Mouse (Mus musculus): Measurements from ENCODE around the gene Atxn7l1.

Gene Atxn7l1

GRCm38 (mm10) chr12:33184137-33184536 is 36.6 kb downstream of the Atxn7l1 start:
- DNase-seq = no peak

- no peak for DNase-seq
Measured at GRCm38 (mm10) chr12:33185046-33185445, 37.6 kb downstream of the Atxn7l1 start.

- peak; percentile 56 to 59 for DNase-seq
Measured at GRCm38 (mm10) chr12:33186331-33186730, 38.8 kb downstream of the Atxn7l1 start.

- DNase-seq = no peak
Measured at GRCm38 (mm10) chr12:33190133-33190532, 42.6 kb downstream of the Atxn7l1 start.

- no peak for DNase-seq
Measured at GRCm38 (mm10) chr12:33190633-33191032, 43.1 kb downstream of the Atxn7l1 start.

GRCm38 (mm10) chr12:33193408-33193901 is 46.0 kb downstream of the Atxn7l1 start:
- peak; percentile 27 to 46 for DNase-seq

- no peak for DNase-seq
Measured at GRCm38 (mm10) chr12:33195175-33195574, 47.7 kb downstream of the Atxn7l1 start.

GRCm38 (mm10) chr12:33197287-33197686 is 49.8 kb downstream of the Atxn7l1 start:
- no peak for DNase-seq

GRCm38 (mm10) chr12:33197746-33198145 is 50.3 kb downstream of the Atxn7l1 start:
- no peak for DNase-seq

- no peak for DNase-seq
Measured at GRCm38 (mm10) chr12:33201068-33201467, 53.6 kb downstream of the Atxn7l1 start.

- DNase-seq = no peak
Measured at GRCm38 (mm10) chr12:33201491-33202210, 54.2 kb downstream of the Atxn7l1 start.

GRCm38 (mm10) chr12:33205255-33205654 is 57.8 kb downstream of the Atxn7l1 start:
- DNase-seq = no peak

GRCm38 (mm10) chr12:33206300-33206699 is 58.8 kb downstream of the Atxn7l1 start:
- no peak for DNase-seq

- no peak for DNase-seq
Measured at GRCm38 (mm10) chr12:33210856-33211255, 63.4 kb downstream of the Atxn7l1 start.

- no peak for DNase-seq
Measured at GRCm38 (mm10) chr12:33218215-33218859, 70.8 kb downstream of the Atxn7l1 start.

GRCm38 (mm10) chr12:33219436-33219835 is 71.9 kb downstream of the Atxn7l1 start:
- DNase-seq = no peak

GRCm38 (mm10) chr12:33220081-33220480 is 72.6 kb downstream of the Atxn7l1 start:
- DNase-seq = no peak

- peak; percentile 72 to 76 for DNase-seq
Measured at GRCm38 (mm10) chr12:33220509-33221051, 73.1 kb downstream of the Atxn7l1 start.

GRCm38 (mm10) chr12:33222187-33222586 is 74.7 kb downstream of the Atxn7l1 start:
- DNase-seq = no peak

- DNase-seq = no peak
Measured at GRCm38 (mm10) chr12:33225117-33225541, 77.6 kb downstream of the Atxn7l1 start.

- no peak for DNase-seq
Measured at GRCm38 (mm10) chr12:33225978-33226377, 78.5 kb downstream of the Atxn7l1 start.

GRCm38 (mm10) chr12:33226596-33226995 is 79.1 kb downstream of the Atxn7l1 start:
- DNase-seq = no peak

GRCm38 (mm10) chr12:33235314-33235713 is 87.8 kb downstream of the Atxn7l1 start:
- no peak for DNase-seq
